Mouse (Mus musculus) hindbrain, embryonic 15.5 days (tissue): ENCODE results near the gene Gne. TPM values are rescaled to one million over a fixed set of nuclear protein-coding genes. Genes with fewer than 3 reads are reported as not detected.

ENCODE experiments used
- ATAC-seq: fragments of 200-750 bp; cut with Nextera tagmentation; 2 replicates; pipeline ENCODE4 v1.8.0; 2017; ENCODE audit warnings: low read depth, moderate number of reproducible peaks, moderate TSS enrichment; ENCODE audit not compliant: low FRiP score
- H3K27ac ChIP-seq: fragments of 300-500 bp; sonication (generic); replicated peaks from 2 replicates; pipeline ENCODE4 v1.5.1; 2015; ENCODE audit warnings: mild to moderate bottlenecking, inconsistent platforms
- H3K27me3 ChIP-seq: fragments of 300-500 bp; sonication (generic); 2 replicates; pipeline ENCODE4 v1.6.1; 2015; ENCODE audit warnings: control low read depth, inconsistent platforms
- H3K36me3 ChIP-seq: fragments of 300-500 bp; sonication (generic); 2 replicates; pipeline ENCODE4 v1.6.1; 2015; ENCODE audit warnings: control low read depth, inconsistent platforms
- H3K4me1 ChIP-seq: fragments of 300-500 bp; sonication (generic); replicated peaks from 2 replicates; pipeline ENCODE4 v1.6.1; 2015; ENCODE audit warnings: control low read depth, inconsistent platforms
- H3K4me2 ChIP-seq: fragments of 300-500 bp; sonication (generic); 2 replicates; pipeline ENCODE4 v1.6.1; 2015; ENCODE audit warnings: moderate library complexity, mild to moderate bottlenecking, inconsistent platforms
- H3K4me3 ChIP-seq: fragments of 300-500 bp; sonication (generic); 2 replicates; pipeline ENCODE4 v1.5.1; 2015; ENCODE audit warnings: mild to moderate bottlenecking, inconsistent platforms
- H3K9ac ChIP-seq: fragments of 300-500 bp; sonication (generic); 2 replicates; pipeline ENCODE4 v1.6.1; 2015; ENCODE audit warnings: inconsistent platforms
- H3K9me3 ChIP-seq: fragments of 300-500 bp; sonication (generic); 2 replicates; pipeline ENCODE4 v1.6.1; 2016; ENCODE audit warnings: control low read depth, inconsistent platforms
- WGBS: fragments of 180-500 bp; shearing (Covaris S2); methylation state at CpG from one replicate; pipeline ENCODE4 v1.1.7; 2015; 5-methylcytosine and 5-hydroxymethylcytosine counted together
- polyA plus RNA-seq: library from polyadenylated mRNA; unstranded; fragments of >200 nt; fragmentation: Nextera tagmentation; extraction: Ambion mirVana; gene quantifications from 2 replicates; pipeline ENCODE4 v1.2.1, GENCODE M21; 2015

The Gne gene
- polyA plus RNA-seq, 1 experiment from 2014 or later = 28.6 TPM

GRCm38 (mm10) chr4:44071741-44072145 lies 12.2 kb downstream of the Gne start:
- no peaks in the 10 kb centered on the region for H3K9me3 ChIP-seq
- no peaks in the 10 kb centered on the region for H3K27me3 ChIP-seq
- no peaks in the 10 kb centered on the region for H3K36me3 ChIP-seq
- ATAC-seq = 0 out of 2 replicates have a peak, but pooled peaks have one; percentile 14
- H3K4me2 ChIP-seq = peak overlapping the region; percentile 82
- peaks cover 27% of the 10 kb centered on the region for H3K4me1 ChIP-seq
- 7% methylated on average over 11 of the region's 11 CpGs for WGBS
- peak overlapping the region; percentile 90 for H3K4me3 ChIP-seq
- peak overlapping the region; percentile 88 for H3K9ac ChIP-seq
- peak overlapping the region; percentile 86 for H3K27ac ChIP-seq

GRCm38 (mm10) chr4:44070641-44071040 lies 13.3 kb downstream of the Gne start:
- Histone ChIP-seq H3K4me1 (peaks cover 27% of the 10 kb centered on the region), H3K27me3 (no peaks in the 10 kb centered on the region), H3K27ac (no peak overlapping the region), H3K4me2 (peak overlapping the region; percentile 82), H3K4me3 (peak overlapping the region; percentile 90; the same call in 1 of the 2 replicates), H3K9me3 (no peaks in the 10 kb centered on the region), H3K36me3 (no peaks in the 10 kb centered on the region), H3K9ac (no peak overlapping the region)
- whole genome bisulfite sequencing = 69% methylated on average over 4 of the region's 4 CpGs
- ATAC-seq = no peak

- 92% methylated on average over 4 of the region's 4 CpGs for WGBS
- no peaks in the 10 kb centered on the region for H3K9me3 ChIP-seq
- peaks cover 27% of the 10 kb centered on the region for H3K4me1 ChIP-seq
- no peak for ATAC-seq
- no peaks in the 10 kb centered on the region for H3K36me3 ChIP-seq
- no peak overlapping the region for H3K4me2 ChIP-seq
- H3K27me3 ChIP-seq = no peaks in the 10 kb centered on the region
- no peak overlapping the region for H3K27ac ChIP-seq
- H3K9ac ChIP-seq = no peak overlapping the region
- H3K4me3 ChIP-seq = no peak overlapping the region
These were observed 14.6 kb downstream of the Gne start for GRCm38 (mm10) chr4:44069411-44069810.

- ATAC-seq = no peak
- H3K9ac ChIP-seq = no peak overlapping the region
- no peaks in the 10 kb centered on the region for H3K27me3 ChIP-seq
- no peak overlapping the region for H3K4me3 ChIP-seq
- H3K4me1 ChIP-seq = peaks cover 27% of the 10 kb centered on the region
- H3K36me3 ChIP-seq = no peaks in the 10 kb centered on the region
- H3K4me2 ChIP-seq = 0 out of 2 replicates have a peak overlapping the region, but pooled peaks have one; percentile 13
- no peaks in the 10 kb centered on the region for H3K9me3 ChIP-seq
- no peak overlapping the region for H3K27ac ChIP-seq
- 32% methylated on average over 9 of the region's 9 CpGs for WGBS
These were observed 15.2 kb downstream of the Gne start for GRCm38 (mm10) chr4:44068736-44069135.

GRCm38 (mm10) chr4:44066891-44067290 lies 17.1 kb downstream of the Gne start:
- ATAC-seq = no peak
- no peak overlapping the region for H3K9ac ChIP-seq
- H3K9me3 ChIP-seq = no peaks in the 10 kb centered on the region
- no peaks in the 10 kb centered on the region for H3K27me3 ChIP-seq
- no peak overlapping the region for H3K4me3 ChIP-seq
- H3K27ac ChIP-seq = no peak overlapping the region
- H3K4me1 ChIP-seq = peaks cover 18% of the 10 kb centered on the region
- WGBS = 87% methylated on average over 6 of the region's 6 CpGs
- H3K4me2 ChIP-seq = no peak overlapping the region
- H3K36me3 ChIP-seq = peaks cover 2% of the 10 kb centered on the region; the same call in 1 of the 2 replicates

GRCm38 (mm10) chr4:44065355-44066025 lies 18.5 kb downstream of the Gne start:
- H3K9me3 ChIP-seq = no peaks in the 10 kb centered on the region
- H3K9ac ChIP-seq = no peak overlapping the region
- ATAC-seq = peak; percentile 76; the same call in 1 of the 2 replicates
- no peak overlapping the region for H3K4me3 ChIP-seq
- no peak overlapping the region for H3K27ac ChIP-seq
- H3K36me3 ChIP-seq = peaks cover 2% of the 10 kb centered on the region; the same call in 1 of the 2 replicates
- no peak overlapping the region for H3K4me2 ChIP-seq
- no peaks in the 10 kb centered on the region for H3K27me3 ChIP-seq
- WGBS = 37% methylated on average over 16 of the region's 16 CpGs
- H3K4me1 ChIP-seq = peaks cover 5% of the 10 kb centered on the region

- H3K4me3 ChIP-seq = no peak overlapping the region
- no peaks in the 10 kb centered on the region for H3K4me1 ChIP-seq
- H3K9me3 ChIP-seq = no peaks in the 10 kb centered on the region
- no peak overlapping the region for H3K4me2 ChIP-seq
- no peak for ATAC-seq
- no peak overlapping the region for H3K9ac ChIP-seq
- H3K36me3 ChIP-seq = peaks cover 5% of the 10 kb centered on the region; the same call in 1 of the 2 replicates
- no peak overlapping the region for H3K27ac ChIP-seq
- H3K27me3 ChIP-seq = no peaks in the 10 kb centered on the region
- WGBS = 82% methylated on average over 14 of the region's 14 CpGs
These were observed 21.2 kb downstream of the Gne start for GRCm38 (mm10) chr4:44062816-44063215.

- 63% methylated on average over 9 of the region's 9 CpGs for WGBS
These were observed 21.9 kb downstream of the Gne start for GRCm38 (mm10) chr4:44062062-44062461.

GRCm38 (mm10) chr4:44059674-44060073 lies 24.3 kb downstream of the Gne start:
- Histone ChIP-seq H3K9me3 (no peaks in the 10 kb centered on the region), H3K4me3 (no peak overlapping the region), H3K4me2 (no peak overlapping the region), H3K4me1 (no peaks in the 10 kb centered on the region), H3K27me3 (no peaks in the 10 kb centered on the region), H3K36me3 (peaks cover 5% of the 10 kb centered on the region; the same call in 1 of the 2 replicates), H3K9ac (no peak overlapping the region), H3K27ac (no peak overlapping the region)
- ATAC-seq = no peak
- 85% methylated on average over 13 of the region's 13 CpGs for WGBS

More at GRCm38 (mm10) chr4:44062062-44062461, 21.9 kb downstream of the Gne start:
- Histone ChIP-seq H3K4me3 (no peak overlapping the region), H3K27ac (no peak overlapping the region), H3K4me2 (no peak overlapping the region), H3K4me1 (no peaks in the 10 kb centered on the region), H3K9me3 (no peaks in the 10 kb centered on the region), H3K27me3 (no peaks in the 10 kb centered on the region), H3K9ac (no peak overlapping the region), H3K36me3 (peaks cover 5% of the 10 kb centered on the region; the same call in 1 of the 2 replicates)
- ATAC-seq = no peak

GRCm38 (mm10) chr4:44049812-44050211 lies 34.2 kb downstream of the Gne start:
- Histone ChIP-seq H3K4me2 (no peak overlapping the region), H3K27ac (no peak overlapping the region), H3K27me3 (no peaks in the 10 kb centered on the region), H3K4me3 (no peak overlapping the region), H3K4me1 (no peaks in the 10 kb centered on the region), H3K36me3 (peaks cover 35% of the 10 kb centered on the region), H3K9ac (no peak overlapping the region), H3K9me3 (no peaks in the 10 kb centered on the region)
- 92% methylated on average over 5 of the region's 5 CpGs for WGBS
- ATAC-seq = no peak

GRCm38 (mm10) chr4:44046066-44046465 lies 37.9 kb downstream of the Gne start:
- H3K9me3 ChIP-seq = no peaks in the 10 kb centered on the region

GRCm38 (mm10) chr4:44044685-44045356 lies 39.2 kb downstream of the Gne start:
- Histone ChIP-seq H3K4me3 (no peak overlapping the region), H3K4me2 (no peak overlapping the region), H3K4me1 (no peaks in the 10 kb centered on the region), H3K36me3 (peaks cover 63% of the 10 kb centered on the region), H3K9me3 (no peaks in the 10 kb centered on the region), H3K27ac (no peak overlapping the region), H3K9ac (no peak overlapping the region), H3K27me3 (no peaks in the 10 kb centered on the region)
- ATAC-seq = no peak
- WGBS = 95% methylated on average over 5 of the region's 5 CpGs

More at GRCm38 (mm10) chr4:44046066-44046465, 37.9 kb downstream of the Gne start:
- H3K36me3 ChIP-seq = peaks cover 52% of the 10 kb centered on the region
- H3K27ac ChIP-seq = no peak overlapping the region
- no peak for ATAC-seq
- no peaks in the 10 kb centered on the region for H3K27me3 ChIP-seq
- H3K4me3 ChIP-seq = no peak overlapping the region
- no peaks in the 10 kb centered on the region for H3K4me1 ChIP-seq
- H3K9ac ChIP-seq = no peak overlapping the region
- 93% methylated on average over 5 of the region's 5 CpGs for WGBS
- no peak overlapping the region for H3K4me2 ChIP-seq
